8 mouse cellular contexts compared by ENCODE assay signal in the genomic region with DNA sequence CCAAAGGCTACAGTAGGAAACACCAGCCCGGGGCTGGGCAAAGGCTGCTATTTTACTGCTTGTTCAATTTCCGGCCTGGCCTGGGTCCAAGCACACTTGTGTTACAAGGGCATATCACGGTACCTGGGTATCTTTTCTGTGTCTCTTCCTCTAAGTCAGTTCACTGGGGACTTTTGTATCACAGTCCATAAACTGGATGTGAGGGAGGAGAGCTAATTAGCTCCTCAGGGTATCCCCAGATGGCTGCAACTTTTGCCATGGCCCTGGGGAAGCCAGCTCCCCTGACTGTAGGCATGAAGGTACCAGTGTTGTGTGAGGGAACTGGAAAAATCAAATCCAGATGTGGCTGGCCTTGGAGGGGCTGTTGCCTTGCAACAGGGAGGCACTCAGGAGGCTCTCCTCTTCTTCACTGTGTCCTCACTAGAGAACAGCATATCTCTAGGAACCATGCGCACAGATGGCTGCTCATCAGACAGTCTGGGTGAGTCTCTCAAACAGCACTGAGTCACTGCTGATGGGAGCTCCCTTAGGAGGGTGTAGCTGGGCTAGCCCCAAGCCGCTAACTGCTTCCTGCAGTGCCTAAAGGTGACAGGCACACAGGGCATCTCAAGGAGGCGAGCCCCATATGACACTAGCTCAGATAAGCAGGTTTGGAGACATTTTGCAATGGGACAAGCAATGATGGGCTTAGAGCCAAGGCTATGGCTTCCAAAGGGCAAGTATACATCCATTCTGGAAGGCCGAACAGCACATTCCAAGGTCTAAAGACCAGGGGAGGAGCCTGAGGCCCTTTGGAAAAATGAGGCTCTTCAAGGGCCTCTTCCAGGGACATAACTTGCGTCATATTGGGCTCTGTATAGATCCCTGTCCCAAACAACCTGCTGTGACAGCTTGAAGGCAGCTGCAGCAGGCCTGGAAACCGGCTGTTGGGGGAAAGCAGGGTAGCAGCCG. TPM values are rescaled to one million over a fixed set of nuclear protein-coding genes. Genes with fewer than 3 reads are reported as not detected.
DNase-seq lines count a peak whose midpoint lies in the region; ATAC-seq and TF ChIP-seq lines count a peak whose summit lies in the region.

No protein-coding gene starts in this region.

- H3K9ac ChIP-seq in heart, adult 2 months (ENCODE audit: low read depth, low read length): no peak overlapping the region
- no peak overlapping the region for H3K9ac ChIP-seq in heart, embryonic 14.5 days (ENCODE audit: low read length)
- no peak overlapping the region for H3K9ac ChIP-seq in midbrain, embryonic 12.5 days (replicated peaks)

- peak in 1 of 2 experiments; percentile 27 for DNase-seq in heart, adult 2 months
- no peak for DNase-seq in heart, postnatal 36 days
- peak; percentile 58 to 63 for DNase-seq in adrenal gland, postnatal 36 days
- DNase-seq in layer of hippocampus, adult 2 months (ENCODE audit: low spot score in 2 of 2): peak; percentile 85 to 87
- DNase-seq in spleen, postnatal 10 days (ENCODE audit: low spot score in 2 of 2): no peak
- no peak for DNase-seq in cerebellum, adult 11-12 months

- no peaks in the 10 kb centered on the region for H3K36me3 ChIP-seq in heart, adult 2 months (ENCODE audit: control insufficient read depth, insufficient read depth, low read length)
- peaks cover 18% of the 10 kb centered on the region for H3K36me3 ChIP-seq in heart, embryonic 14.5 days (ENCODE audit: control insufficient read depth, insufficient read depth, low read length)
- H3K36me3 ChIP-seq in midbrain, embryonic 12.5 days: 0 out of 2 replicates have a peak, but pooled peaks cover 4% of the 10 kb centered on the region

- no peak for TF ChIP-seq POLR2A in heart, adult 2 months (IDR thresholded peaks at IDR 0.05; ENCODE audit: insufficient read depth, low read depth, low read length)

- no peaks in the 10 kb centered on the region for H3K79me2 ChIP-seq in heart, adult 2 months (replicated peaks; ENCODE audit: control insufficient read depth, insufficient read depth, low read length)

- H3K27me3 ChIP-seq in heart, adult 2 months (ENCODE audit: control insufficient read depth, insufficient read depth, low read length): no peaks in the 10 kb centered on the region
- H3K27me3 ChIP-seq in heart, embryonic 14.5 days (ENCODE audit: control insufficient read depth, insufficient read depth, low read length): no peaks in the 10 kb centered on the region
- no peaks in the 10 kb centered on the region for H3K27me3 ChIP-seq in midbrain, embryonic 12.5 days

- intact Hi-C loops in heart, adult 2 months (cut with DNase I): no loop called here
- intact Hi-C loops in heart, postnatal 36 days (cut with DNase I): no loop called here

- no peaks in the 10 kb centered on the region for H3K9me3 ChIP-seq in heart, embryonic 14.5 days (ENCODE audit: control insufficient read depth, low read length)
- H3K9me3 ChIP-seq in midbrain, embryonic 12.5 days: no peaks in the 10 kb centered on the region

- no peak overlapping the region for H3K4me3 ChIP-seq in heart, adult 2 months
- no peak overlapping the region for H3K4me3 ChIP-seq in heart, embryonic 14.5 days (ENCODE audit: control insufficient read depth in 1 of 2, insufficient read depth in 1 of 2, low read depth in 1 of 2, low read length in 2 of 2)
- H3K4me3 ChIP-seq in layer of hippocampus, adult 2 months: no peak overlapping the region
- no peak overlapping the region for H3K4me3 ChIP-seq in midbrain, embryonic 12.5 days

- no peak for TF ChIP-seq CTCF in heart, adult 2 months (IDR thresholded peaks at IDR 0.05)
- TF ChIP-seq CTCF in layer of hippocampus, adult 2 months (conservative IDR thresholded peaks at IDR 0.05): no peak

- 57% methylated on average over 10 of the region's 10 CpGs for WGBS in heart, adult 2 months
- 37% methylated on average over 10 of the region's 10 CpGs for WGBS in heart, embryonic 14.5 days
- WGBS in midbrain, embryonic 12.5 days: 71% methylated on average over 10 of the region's 10 CpGs

- H3K4me2 ChIP-seq in heart, embryonic 14.5 days (ENCODE audit: low read length): no peak overlapping the region
- H3K4me2 ChIP-seq in midbrain, embryonic 12.5 days (replicated peaks): no peak overlapping the region

- TF ChIP-seq EP300 in heart, adult 2 months (IDR thresholded peaks at IDR 0.05; ENCODE audit: insufficient read depth, low read depth, low read length): no peak

- H3K27ac ChIP-seq in heart, adult 2 months: peak overlapping the region; percentile 15; the same call in 1 of the 2 replicates
- H3K27ac ChIP-seq in heart, embryonic 14.5 days (replicated peaks in 1 of 2; ENCODE audit: control insufficient read depth in 1 of 2, insufficient read depth in 1 of 2, low read depth in 2 of 2, low read length in 2 of 2): peak overlapping the region; percentile 3 to 50; a peak in 3 of 4 replicates
- peak overlapping the region; percentile 94 for H3K27ac ChIP-seq in layer of hippocampus, adult 2 months
- H3K27ac ChIP-seq in midbrain, embryonic 12.5 days (replicated peaks): peak overlapping the region; percentile 31

- H3K4me1 ChIP-seq in heart, adult 2 months (ENCODE audit: control insufficient read depth, insufficient read depth, low read length): peaks cover 10% of the 10 kb centered on the region
- H3K4me1 ChIP-seq in heart, embryonic 14.5 days (ENCODE audit: control insufficient read depth in 2 of 2, insufficient read depth in 2 of 2, low read length in 2 of 2): peaks cover 24 to 45% of the 10 kb centered on the region in 2 experiments
- H3K4me1 ChIP-seq in midbrain, embryonic 12.5 days: peaks cover 30% of the 10 kb centered on the region

- no peak for ATAC-seq in heart, embryonic 14.5 days (ENCODE audit: insufficient number of reproducible peaks, insufficient read depth, low FRiP score, low read depth)
- no peak for ATAC-seq in midbrain, embryonic 12.5 days (ENCODE audit: low FRiP score, low read depth)

RNA-seq across cellular contexts. Expression of gene Lrrc75a, which starts 23.7 kb away (rescaled TPM):
- 1 to 10 TPM; 3.3 to 4.2 TPM for total RNA-seq in heart, adult 2 months (2021)
- polyA plus RNA-seq in heart, adult 2 months (2012; rRNA removed): 6.2 and 9.6 TPM in 2 replicates
- 1 to 10 TPM; 4.4 to 7.1 TPM for total RNA-seq in heart, postnatal 36 days (2021)
- total RNA-seq in adrenal gland, postnatal 36 days (2021): 10 to 100 TPM; 28.0 to 31.8 TPM
- polyA plus RNA-seq in heart, embryonic 14.5 days (2014; fragmentation: Nextera tagmentation; extraction: Ambion mirVana): 19.4 and 21.2 TPM in 2 replicates
- total RNA-seq in layer of hippocampus, adult 2 months (2021): 1 to 10 TPM; 7.3 to 7.6 TPM
- 12.8 and 16.6 TPM in 2 replicates for polyA plus RNA-seq in midbrain, embryonic 12.5 days (2016; fragmentation: Nextera tagmentation; extraction: Ambion mirVana)

RNA-seq across cellular contexts. Expression of gene Mmgt2, which starts 23.8 kb away (rescaled TPM):
- total RNA-seq in heart, adult 2 months (2021): 1 to 10 TPM; 5.8 to 8.6 TPM
- 8.7 and 8.9 TPM in 2 replicates for polyA plus RNA-seq in heart, adult 2 months (2012; rRNA removed)
- 1 to 10 TPM; 5.4 to 9.9 TPM for total RNA-seq in heart, postnatal 36 days (2021)
- 10 to 100 TPM; 38.0 to 42.6 TPM for total RNA-seq in adrenal gland, postnatal 36 days (2021)
- 55.9 and 56.7 TPM in 2 replicates for polyA plus RNA-seq in heart, embryonic 14.5 days (2014; fragmentation: Nextera tagmentation; extraction: Ambion mirVana)
- 10 to 100 TPM; 15.8 to 16.5 TPM for total RNA-seq in layer of hippocampus, adult 2 months (2021)
- polyA plus RNA-seq in midbrain, embryonic 12.5 days (2016; fragmentation: Nextera tagmentation; extraction: Ambion mirVana): 36.4 and 39.9 TPM in 2 replicates

RNA-seq across cellular contexts. Expression of gene Trpv2, which starts 50.3 kb away (rescaled TPM):
- 1 to 10 TPM; 2.6 to 3.5 TPM for total RNA-seq in heart, adult 2 months (2021)
- 4.6 and 5.6 TPM in 2 replicates for polyA plus RNA-seq in heart, adult 2 months (2012; rRNA removed)
- 1 to 10 TPM; 2.8 to 2.9 TPM for total RNA-seq in heart, postnatal 36 days (2021)
- 1 to 10 TPM; 2.0 to 3.7 TPM for total RNA-seq in adrenal gland, postnatal 36 days (2021)
- polyA plus RNA-seq in heart, embryonic 14.5 days (2014; fragmentation: Nextera tagmentation; extraction: Ambion mirVana): 3.7 and 4.2 TPM in 2 replicates
- total RNA-seq in layer of hippocampus, adult 2 months (2021): 10 to 100 TPM; 12.8 to 14.0 TPM
- 10.9 and 12.7 TPM in 2 replicates for polyA plus RNA-seq in midbrain, embryonic 12.5 days (2016; fragmentation: Nextera tagmentation; extraction: Ambion mirVana)

Comparison
In these comparisons a context has a peak if more than half of its experiments do, and no peak if none do; other contexts are left out.
1. DNase-seq: peak in adrenal gland, postnatal 36 days (2 of 2) and layer of hippocampus, adult 2 months (2 of 2); none in heart, postnatal 36 days (0 of 2), spleen, postnatal 10 days (0 of 2) and cerebellum, adult 11-12 months (single experiment).
2. H3K27ac ChIP-seq: peak in every context shown above with its lines; median percentile 94 in layer of hippocampus, adult 2 months; 31 in midbrain, embryonic 12.5 days; 26 in heart, embryonic 14.5 days; 15 in heart, adult 2 months.